Comparison of ENCODE assay signal across 8 mouse cellular contexts in the genomic region with DNA sequence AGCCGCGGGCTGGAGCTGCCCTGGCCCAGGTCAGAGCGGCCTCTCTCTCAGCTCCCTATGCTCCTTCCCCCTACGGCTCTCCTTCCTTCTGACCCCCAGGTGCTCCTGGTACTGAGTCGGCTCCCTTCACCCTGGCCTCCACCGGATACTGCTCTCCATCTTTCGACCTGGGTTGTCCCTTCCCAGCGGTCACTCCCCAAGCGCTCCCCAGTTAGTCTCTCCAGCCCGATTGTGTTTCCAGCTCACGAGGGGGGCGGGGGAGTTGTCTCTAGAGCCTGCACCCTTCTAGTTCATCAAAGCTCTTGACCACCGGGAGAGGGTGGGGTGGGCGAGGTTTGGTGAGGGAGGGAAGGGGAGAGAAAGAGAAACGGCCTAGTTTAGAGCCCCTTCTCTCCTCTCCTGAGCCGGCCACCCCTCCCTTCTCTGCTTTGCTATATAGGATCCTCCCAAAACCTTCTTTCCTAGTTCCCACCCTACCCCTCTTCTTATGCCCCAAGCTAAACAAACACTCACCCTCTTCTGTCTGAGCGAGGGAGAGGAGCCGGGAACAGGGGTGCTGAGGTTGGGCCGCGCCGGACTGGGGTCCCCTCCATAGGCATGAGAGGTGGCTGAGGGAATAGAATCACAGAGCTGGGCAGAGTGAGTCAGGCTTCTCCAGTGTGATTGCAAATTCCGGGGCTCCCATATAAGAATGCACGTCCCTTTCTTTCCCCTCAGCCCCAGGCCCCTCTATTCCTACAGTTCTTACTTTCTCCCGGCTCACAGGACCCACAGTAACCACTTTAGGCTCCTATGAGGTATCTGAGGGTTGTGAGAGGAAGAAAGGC. TPM values are rescaled to one million over a fixed set of nuclear protein-coding genes. Genes with fewer than 3 reads are reported as not detected.
A peak's percentile ranks its signal among the peaks of the same experiment; 100 is the strongest.
DNase-seq lines count a peak whose midpoint lies in the region; ATAC-seq and TF ChIP-seq lines count a peak whose summit lies in the region.

No protein-coding gene starts in this region.

- TF ChIP-seq POLR2A in thymus, adult 2 months (IDR thresholded peaks at IDR 0.05; ENCODE audit: control insufficient read depth, extremely low read depth, insufficient read depth, low read length, poor library complexity), result no peak

- TF ChIP-seq EP300 in heart, postnatal 0 days (IDR thresholded peaks at IDR 0.05; ENCODE audit: low read depth), result no peak

- H3K4me1 ChIP-seq in thymus, adult 2 months (replicated peaks; ENCODE audit: control insufficient read depth, insufficient read depth, low read length), result peaks cover 7% of the 10 kb centered on the region
- peaks cover 4% of the 10 kb centered on the region for H3K4me1 ChIP-seq in heart, postnatal 0 days (ENCODE audit: control insufficient read depth, insufficient read depth)

- 29% methylated on average over 24 of the region's 24 CpGs for WGBS in thymus, adult 2 months
- WGBS in heart, postnatal 0 days, result 5% methylated on average over 22 of the region's 24 CpGs

- intact Hi-C loops in gastrocnemius, postnatal 14 days (cut with DNase I; ENCODE audit: low total_unique reads), result loop anchor here (5.0 kb wide), 1 partner anchor 75 kb away; the partner anchor contains the start of gene Atp6v1fnb

- DNase-seq in gastrocnemius, postnatal 14 days, result peak; percentile 10
- no peak for DNase-seq in gastrocnemius, adult 18-20 months (ENCODE audit: low spot score)
- no peak for DNase-seq in thymus, adult 2 months
- DNase-seq in thymus, postnatal 0 days (ENCODE audit: low spot score), result no peak
- DNase-seq in heart, postnatal 0 days (ENCODE audit: low spot score), result no peak
- DNase-seq in urinary bladder, postnatal 10 days (ENCODE audit: low spot score), result no peak
- DNase-seq in layer of hippocampus, postnatal 14 days (ENCODE audit: low spot score in 2 of 2), result no peak

- H3K9me3 ChIP-seq in heart, postnatal 0 days (replicated peaks; ENCODE audit: control insufficient read depth, low read length), result no peaks in the 10 kb centered on the region

- peak; percentile 35 for ATAC-seq in heart, postnatal 0 days (ENCODE audit: insufficient read depth, low read depth)
- ATAC-seq in megakaryocyte-erythroid progenitor cell, adult 5-6 weeks (replicated peaks; ENCODE audit: low FRiP score, low TSS enrichment, poor library complexity, severe bottlenecking), result 0 out of 2 replicates have a peak, but pooled peaks have one; percentile 9

- no peaks in the 10 kb centered on the region for H3K36me3 ChIP-seq in thymus, adult 2 months (ENCODE audit: control insufficient read depth, insufficient read depth, low read length)
- no peaks in the 10 kb centered on the region for H3K36me3 ChIP-seq in heart, postnatal 0 days (replicated peaks; ENCODE audit: control insufficient read depth, insufficient read depth, low read length)

- H3K4me2 ChIP-seq in heart, postnatal 0 days (ENCODE audit: low read depth, low read length), result peak overlapping the region; percentile 76

- peak overlapping the region; percentile 45; the same call in 1 of the 2 replicates for H3K9ac ChIP-seq in heart, postnatal 0 days (replicated peaks; ENCODE audit: low read depth, low read length)

- peaks cover 30% of the 10 kb centered on the region for H3K27me3 ChIP-seq in thymus, adult 2 months (ENCODE audit: control insufficient read depth, insufficient read depth, low read length)
- 0 out of 2 replicates have a peak, but pooled peaks cover 8% of the 10 kb centered on the region for H3K27me3 ChIP-seq in heart, postnatal 0 days (ENCODE audit: control insufficient read depth, insufficient read depth, low read length)

- no peak for TF ChIP-seq CTCF in thymus, adult 2 months (IDR thresholded peaks at IDR 0.05; ENCODE audit: borderline replicate concordance, control insufficient read depth, extremely low read depth, insufficient read depth, low read length, poor library complexity)
- no peak for TF ChIP-seq CTCF in heart, postnatal 0 days (IDR thresholded peaks at IDR 0.05; ENCODE audit: low read depth)

- peak overlapping the region; percentile 42 for H3K4me3 ChIP-seq in thymus, adult 2 months (ENCODE audit: control insufficient read depth, insufficient read depth, low read length)
- peak overlapping the region; percentile 66 for H3K4me3 ChIP-seq in heart, postnatal 0 days (ENCODE audit: low read depth, low read length)

- no peak overlapping the region for H3K27ac ChIP-seq in thymus, adult 2 months (ENCODE audit: control insufficient read depth, insufficient read depth, low read length)
- H3K27ac ChIP-seq in heart, postnatal 0 days (ENCODE audit: low read depth), result peak overlapping the region; percentile 18; the same call in 1 of the 2 replicates

RNA-seq across cellular contexts. Expression of gene Ccdc136, which starts 0.8 kb away (rescaled TPM):
- total RNA-seq in gastrocnemius, postnatal 14 days (2021), result 10 to 100 TPM in 1 of 2 experiments, 1 to 10 TPM in 1; 9.6 to 13.2 TPM
- 10 to 100 TPM; 11.8 to 12.2 TPM for total RNA-seq in gastrocnemius, adult 18-20 months (2021)
- polyA plus RNA-seq in thymus, adult 2 months (2012; rRNA removed), result 0.61 and 1.3 TPM in 2 replicates
- polyA plus RNA-seq in thymus, postnatal 0 days (2015; fragmentation: Nextera tagmentation; extraction: Ambion mirVana), result 1.8 and 2.5 TPM in 2 replicates
- 14.9 and 15.7 TPM in 2 replicates for total RNA-seq in heart, postnatal 0 days (2014; rRNA removed; ENCODE audit: low replicate concordance)
- 10.6 and 14.3 TPM in 2 replicates for polyA plus RNA-seq in heart, postnatal 0 days (2015; fragmentation: Nextera tagmentation; extraction: Ambion mirVana)
- not detected in 2 replicates for total RNA-seq in megakaryocyte-erythroid progenitor cell, adult 5-6 weeks (2014; fragmentation: Nextera tagmentation)
- not detected in 2 replicates for total RNA-seq in megakaryocyte-erythroid progenitor cell, adult 5-6 weeks (2017)
- 10 to 100 TPM; 60.0 to 66.7 TPM for total RNA-seq in layer of hippocampus, postnatal 14 days (2021)

RNA-seq across cellular contexts. Expression of gene Opn1sw, which starts 8.7 kb away (rescaled TPM):
- total RNA-seq in gastrocnemius, postnatal 14 days (2021), result under 1 TPM; 0.09 to 0.14 TPM
- total RNA-seq in gastrocnemius, adult 18-20 months (2021), result under 1 TPM in 1 of 2 experiments, not detected in 1; 0.26 TPM
- polyA plus RNA-seq in thymus, adult 2 months (2012; rRNA removed), result 0.04 TPM in 1 of 2 replicates, not detected in the other
- polyA plus RNA-seq in thymus, postnatal 0 days (2015; fragmentation: Nextera tagmentation; extraction: Ambion mirVana), result 0.15 and 0.17 TPM in 2 replicates
- total RNA-seq in heart, postnatal 0 days (2014; rRNA removed; ENCODE audit: low replicate concordance), result 15.1 TPM in 1 of 2 replicates, not detected in the other
- polyA plus RNA-seq in heart, postnatal 0 days (2015; fragmentation: Nextera tagmentation; extraction: Ambion mirVana), result 0.12 and 0.40 TPM in 2 replicates
- total RNA-seq in megakaryocyte-erythroid progenitor cell, adult 5-6 weeks (2014; fragmentation: Nextera tagmentation), result not detected in 2 replicates
- not detected in 2 replicates for total RNA-seq in megakaryocyte-erythroid progenitor cell, adult 5-6 weeks (2017)
- total RNA-seq in layer of hippocampus, postnatal 14 days (2021), result under 1 TPM; 0.26 to 0.35 TPM

RNA-seq across cellular contexts. Expression of gene Flnc, which starts 36.1 kb away (rescaled TPM):
- total RNA-seq in gastrocnemius, postnatal 14 days (2021), result 100 to 1,000 TPM; 267 to 438 TPM
- total RNA-seq in gastrocnemius, adult 18-20 months (2021), result 100 to 1,000 TPM; 349 to 691 TPM
- polyA plus RNA-seq in thymus, adult 2 months (2012; rRNA removed), result 0.78 and 2.5 TPM in 2 replicates
- polyA plus RNA-seq in thymus, postnatal 0 days (2015; fragmentation: Nextera tagmentation; extraction: Ambion mirVana), result 0.17 and 0.35 TPM in 2 replicates
- 241 and 301 TPM in 2 replicates for total RNA-seq in heart, postnatal 0 days (2014; rRNA removed; ENCODE audit: low replicate concordance)
- 18.5 and 24.3 TPM in 2 replicates for polyA plus RNA-seq in heart, postnatal 0 days (2015; fragmentation: Nextera tagmentation; extraction: Ambion mirVana)
- not detected in 2 replicates for total RNA-seq in megakaryocyte-erythroid progenitor cell, adult 5-6 weeks (2014; fragmentation: Nextera tagmentation)
- not detected in 2 replicates for total RNA-seq in megakaryocyte-erythroid progenitor cell, adult 5-6 weeks (2017)
- 1 to 10 TPM; 1.8 to 3.2 TPM for total RNA-seq in layer of hippocampus, postnatal 14 days (2021)

RNA-seq across cellular contexts. Expression of gene Calu, which starts 49.1 kb away (rescaled TPM):
- total RNA-seq in gastrocnemius, postnatal 14 days (2021), result 100 to 1,000 TPM; 121 to 131 TPM
- total RNA-seq in gastrocnemius, adult 18-20 months (2021), result 10 to 100 TPM; 71.3 to 96.1 TPM
- polyA plus RNA-seq in thymus, adult 2 months (2012; rRNA removed), result 35.2 and 41.9 TPM in 2 replicates
- polyA plus RNA-seq in thymus, postnatal 0 days (2015; fragmentation: Nextera tagmentation; extraction: Ambion mirVana), result 106 and 118 TPM in 2 replicates
- 296 and 341 TPM in 2 replicates for total RNA-seq in heart, postnatal 0 days (2014; rRNA removed; ENCODE audit: low replicate concordance)
- 278 and 287 TPM in 2 replicates for polyA plus RNA-seq in heart, postnatal 0 days (2015; fragmentation: Nextera tagmentation; extraction: Ambion mirVana)
- 46.1 and 46.8 TPM in 2 replicates for total RNA-seq in megakaryocyte-erythroid progenitor cell, adult 5-6 weeks (2014; fragmentation: Nextera tagmentation)
- total RNA-seq in megakaryocyte-erythroid progenitor cell, adult 5-6 weeks (2017), result 157 and 164 TPM in 2 replicates
- 10 to 100 TPM; 89.6 to 95.9 TPM for total RNA-seq in layer of hippocampus, postnatal 14 days (2021)

Comparison
In these comparisons a context has a peak if more than half of its experiments do, and no peak if none do; other contexts are left out.
1. RNA of gene Ccdc136, which starts 0.8 kb away (total RNA-seq): 60.0 to 66.7 TPM in layer of hippocampus, postnatal 14 days, 14.9 to 15.7 TPM in heart, postnatal 0 days, 9.6 to 13.2 TPM in gastrocnemius, postnatal 14 days and 11.8 to 12.2 TPM in gastrocnemius, adult 18-20 months; not detected in megakaryocyte-erythroid progenitor cell, adult 5-6 weeks; every median in the first group is over 10 times any median in the second.
2. RNA of gene Flnc, which starts 36.1 kb away (total RNA-seq): 349 to 691 TPM in gastrocnemius, adult 18-20 months, 267 to 438 TPM in gastrocnemius, postnatal 14 days and 241 to 301 TPM in heart, postnatal 0 days; 1.8 to 3.2 TPM in layer of hippocampus, postnatal 14 days and not detected in megakaryocyte-erythroid progenitor cell, adult 5-6 weeks; every median in the first group is over 10 times any median in the second.